Mouse (Mus musculus) G1E (cell line): ENCODE measurements around the gene Gpr107. TPM values are rescaled to one million over a fixed set of nuclear protein-coding genes. Genes with fewer than 3 reads are reported as not detected.

Experiments used
- ATAC-seq: 2 replicates; pipeline ENCODE4 v1.8.0; 2016; ENCODE audit warnings: mild to moderate bottlenecking; ENCODE audit not compliant: insufficient number of reproducible peaks, poor library complexity, low FRiP score, severe bottlenecking; ENCODE audit errors: extremely low read depth
- DNase-seq: peaks from one replicate; pipeline ENCODE4 v3.0.0; 2012; ENCODE audit warnings: low spot score
- H3K27me3 ChIP-seq: 2 replicates; pipeline ENCODE4 v1.6.1; 2012; ENCODE audit warnings: mild to moderate bottlenecking, low read length, inconsistent platforms; ENCODE audit not compliant: insufficient read depth
- H3K36me3 ChIP-seq: replicated peaks from 2 replicates; pipeline ENCODE3; 2012; ENCODE audit warnings: mild to moderate bottlenecking, inconsistent platforms
- H3K4me1 ChIP-seq: 2 replicates; pipeline ENCODE4 v1.6.1; 2012; ENCODE audit warnings: low read depth, low read length, inconsistent platforms, mixed read lengths; ENCODE audit not compliant: insufficient read depth
- H3K4me3 ChIP-seq: 2 replicates; pipeline ENCODE4 v1.5.1; 2012; ENCODE audit warnings: low read depth, mild to moderate bottlenecking, inconsistent platforms, low read length, moderate library complexity, mixed read lengths
- H3K9me3 ChIP-seq: replicated peaks from 2 replicates; pipeline ENCODE4 v1.6.1; 2012; ENCODE audit warnings: inconsistent platforms
- CTCF ChIP-seq: IDR thresholded peaks from 2 replicates; pipeline ENCODE4 v1.5.1; 2012; ENCODE audit warnings: low read depth, low read length, inconsistent platforms, mixed read lengths
- GATA1 ChIP-seq: IDR thresholded peaks from 2 replicates; pipeline ENCODE4 v1.6.1; 2012; ENCODE audit warnings: borderline replicate concordance, low read length, inconsistent platforms, mixed read lengths
- GATA2 ChIP-seq: IDR thresholded peaks from 2 replicates; pipeline ENCODE4 v1.6.1; 2012; ENCODE audit warnings: low read depth, low read length, inconsistent platforms, borderline replicate concordance
- POLR2AphosphoS5 ChIP-seq: IDR thresholded peaks from 2 replicates; pipeline ENCODE4 v1.6.1; 2012; ENCODE audit warnings: low read depth, low read length, inconsistent platforms; ENCODE audit not compliant: insufficient replicate concordance
- TAL1 ChIP-seq: conservative IDR thresholded peaks from 2 replicates; pipeline ENCODE4 v1.6.1; 2012; ENCODE audit warnings: low read depth, low read length, inconsistent platforms, mixed read lengths
- polyA plus RNA-seq: library from polyadenylated mRNA; stranded (reverse); fragments of >175 nt; gene quantifications from 2 replicates; pipeline ENCODE4 v1.2.3, GENCODE M21; 2012
- total RNA-seq, 2 experiments: library from RNA; stranded (forward) in 1 of 2; stranded (reverse) in 1 of 2; fragments of 200-1000 nt in 1 of 2; fragments of >200 nt in 1 of 2; fragmentation: Nextera tagmentation in 1 of 2; gene quantifications; 2 replicates each; pipeline ENCODE4 v1.2.3; 2014 to 2017

Gene Gpr107
- total and polyA plus RNA-seq, 3 experiments, result 6.7 to 74.9 (median 37.2) TPM

DNA sequence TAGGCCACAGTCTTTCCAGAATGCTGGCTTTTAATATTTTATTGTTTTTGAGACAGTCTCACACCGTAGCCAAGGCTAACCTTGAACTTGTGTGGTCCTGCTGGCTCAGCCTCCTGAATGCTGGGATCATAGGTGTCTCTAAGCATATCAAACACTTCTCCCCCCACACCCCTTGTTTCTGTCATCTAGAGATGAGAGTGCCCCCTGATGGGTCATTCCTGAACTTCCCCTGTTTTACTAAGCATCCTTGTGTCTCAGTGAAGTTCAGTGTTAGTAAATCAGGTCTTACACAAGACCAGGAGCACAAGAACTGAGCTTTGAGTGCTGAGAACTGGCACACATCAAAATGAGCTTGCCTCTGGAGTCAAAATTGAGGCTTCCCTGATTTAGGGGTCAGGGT, 31.7 kb downstream of the Gpr107 start:
- no peak for TF ChIP-seq POLR2AphosphoS5
- TF ChIP-seq GATA2, result no peak
- no peak for TF ChIP-seq TAL1
- TF ChIP-seq GATA1, result no peak
- Histone ChIP-seq H3K27me3 (no peaks in the 10 kb centered on the region), H3K36me3 (peaks cover 96% of the 10 kb centered on the region), H3K4me3 (no peak overlapping the region), H3K4me1 (0 out of 2 replicates have a peak, but pooled peaks cover 2% of the 10 kb centered on the region), H3K9me3 (no peaks in the 10 kb centered on the region)
- ATAC-seq, result no peak
- DNase-seq, result no peak

DNA sequence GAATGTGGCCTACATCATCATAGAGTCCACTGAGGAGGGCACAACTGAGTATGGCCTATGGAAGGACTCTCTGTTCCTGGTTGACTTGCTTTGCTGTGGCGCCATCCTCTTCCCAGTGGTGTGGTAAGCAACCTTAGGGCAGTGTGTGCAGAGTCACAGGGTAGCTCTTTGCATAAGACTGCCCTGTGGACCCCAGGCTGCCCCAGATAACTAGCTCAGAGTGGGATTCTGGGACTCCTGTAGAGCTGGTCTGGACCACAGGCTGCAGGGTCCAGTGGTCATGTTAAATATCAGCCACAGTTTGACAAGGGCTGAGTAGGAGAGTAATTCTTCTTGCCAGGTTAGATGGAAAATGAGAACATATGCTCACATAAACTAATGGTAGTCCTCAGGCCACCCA, 36.6 kb downstream of the Gpr107 start:
- Histone ChIP-seq H3K4me1 (no peaks in the 10 kb centered on the region), H3K36me3 (peaks cover 94% of the 10 kb centered on the region), H3K9me3 (no peaks in the 10 kb centered on the region), H3K27me3 (no peaks in the 10 kb centered on the region), H3K4me3 (no peak overlapping the region)
- ATAC-seq (no peak), DNase-seq (no peak)
- TF ChIP-seq POLR2AphosphoS5, result no peak
- no peak for TF ChIP-seq GATA2
- TF ChIP-seq CTCF, result no peak
- TF ChIP-seq TAL1, result no peak
- no peak for TF ChIP-seq GATA1

DNA sequence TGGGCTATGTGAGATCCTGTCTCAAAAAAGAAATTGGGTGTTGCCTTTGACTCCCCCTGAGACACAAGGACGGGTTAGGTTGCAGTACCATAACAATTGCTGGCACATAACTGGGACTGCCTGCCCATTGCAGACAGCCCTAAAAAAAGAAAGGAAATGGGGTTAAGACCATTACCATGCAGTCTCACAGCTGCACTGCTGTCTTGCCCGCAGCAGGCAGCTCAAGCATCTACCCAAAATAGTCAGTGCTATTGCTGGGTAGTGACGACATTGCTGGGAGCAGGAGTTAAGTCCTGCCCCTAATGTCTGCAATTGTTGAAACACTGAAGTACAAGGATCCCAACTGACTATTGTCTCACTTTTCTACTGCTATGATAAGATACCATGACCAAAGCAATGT, 37.5 kb downstream of the Gpr107 start:
- Histone ChIP-seq H3K36me3 (peaks cover 94% of the 10 kb centered on the region), H3K27me3 (no peaks in the 10 kb centered on the region), H3K4me3 (no peak overlapping the region), H3K9me3 (no peaks in the 10 kb centered on the region), H3K4me1 (no peaks in the 10 kb centered on the region)
- DNase-seq (no peak), ATAC-seq (no peak)
- no peak for TF ChIP-seq CTCF
- TF ChIP-seq TAL1, result no peak
- no peak for TF ChIP-seq GATA2
- TF ChIP-seq POLR2AphosphoS5, result no peak
- TF ChIP-seq GATA1, result no peak

DNA sequence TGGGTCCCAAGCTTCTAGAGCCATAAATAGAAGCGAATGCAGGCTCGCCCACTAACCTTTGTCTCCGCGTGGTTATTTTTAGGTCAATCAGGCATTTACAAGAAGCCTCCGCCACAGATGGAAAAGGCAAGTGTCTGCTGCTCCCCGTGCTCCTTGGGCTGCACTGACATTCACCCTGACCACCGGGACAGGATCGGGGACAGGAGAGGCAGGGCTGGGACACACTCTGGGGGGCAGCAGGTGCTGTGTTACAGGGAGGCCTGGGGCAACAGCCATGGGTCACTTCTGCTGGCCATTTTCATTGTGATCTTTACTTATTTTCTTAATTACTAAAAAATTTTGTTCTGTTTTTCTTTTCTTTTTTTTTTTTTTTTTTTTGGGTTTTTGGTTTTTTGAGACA, 39.6 kb downstream of the Gpr107 start:
- TF ChIP-seq GATA2, result no peak
- no peak for TF ChIP-seq CTCF
- no peak for TF ChIP-seq GATA1
- TF ChIP-seq TAL1, result no peak
- no peak for TF ChIP-seq POLR2AphosphoS5
- no peak overlapping the region for H3K4me3 ChIP-seq
- ATAC-seq (no peak), DNase-seq (no peak)
- H3K36me3 ChIP-seq, result peaks cover 94% of the 10 kb centered on the region
- H3K27me3 ChIP-seq, result no peaks in the 10 kb centered on the region
- H3K9me3 ChIP-seq, result no peaks in the 10 kb centered on the region
- no peaks in the 10 kb centered on the region for H3K4me1 ChIP-seq

DNA sequence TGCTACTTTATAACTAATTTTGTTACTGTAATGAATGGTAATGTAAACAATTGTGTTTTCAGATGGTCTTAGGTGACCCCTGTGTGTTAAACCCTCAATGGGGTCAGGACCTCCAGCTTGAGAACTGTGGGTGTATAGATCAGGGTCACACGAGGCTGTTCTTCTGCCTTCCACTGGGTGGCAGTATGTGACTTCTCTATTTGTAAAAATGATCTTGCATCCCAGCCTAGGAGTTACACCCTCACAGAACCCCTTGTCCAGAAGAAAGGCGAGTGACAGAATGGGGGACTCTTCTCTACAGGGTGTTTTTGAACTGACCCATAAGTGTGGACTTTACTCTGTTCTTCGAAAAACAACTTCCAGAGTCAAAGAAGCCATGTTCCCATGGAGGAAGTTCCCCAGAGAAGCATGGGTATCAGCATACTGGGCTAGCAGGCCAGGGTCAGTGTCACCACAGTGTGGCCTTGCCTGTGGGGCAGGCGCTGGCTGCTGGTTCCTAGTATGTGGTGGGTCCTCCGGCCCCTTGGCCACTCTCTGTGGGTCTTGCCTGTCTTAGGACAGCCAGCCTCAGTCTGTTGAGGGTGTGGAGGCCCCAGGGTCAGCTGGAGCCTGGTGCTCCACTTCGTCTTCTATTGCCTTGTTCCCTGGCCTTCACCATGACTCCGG, 42.4 kb downstream of the Gpr107 start:
- DNase-seq (peak; percentile 59), ATAC-seq (no peak)
- H3K27me3 ChIP-seq, result no peaks in the 10 kb centered on the region
- H3K9me3 ChIP-seq, result no peaks in the 10 kb centered on the region
- no peaks in the 10 kb centered on the region for H3K4me1 ChIP-seq
- peak; percentile 42; the same call in 1 of the 2 replicates for TF ChIP-seq CTCF
- TF ChIP-seq GATA1, result no peak
- TF ChIP-seq GATA2, result no peak
- no peak overlapping the region for H3K4me3 ChIP-seq
- H3K36me3 ChIP-seq, result peaks cover 94% of the 10 kb centered on the region

DNA sequence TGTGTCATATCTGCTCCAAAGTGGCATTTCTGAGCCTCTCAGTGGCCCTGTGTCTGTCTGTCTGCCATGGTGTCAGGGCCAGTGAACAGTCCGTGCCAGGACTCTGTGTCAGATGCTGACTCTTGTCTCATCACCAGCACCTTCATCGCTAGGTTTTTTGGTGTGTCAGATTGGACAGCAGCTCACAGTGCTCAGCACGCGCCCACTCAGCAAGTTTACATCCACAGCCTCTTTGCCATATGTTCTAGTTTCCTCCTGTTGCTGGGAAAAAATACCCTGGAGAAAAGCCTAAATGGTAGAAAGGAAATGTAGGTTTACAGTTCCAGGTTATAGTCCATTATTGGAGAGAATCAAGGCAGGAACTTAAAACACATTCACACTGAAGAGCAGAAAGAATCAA, 46.5 kb downstream of the Gpr107 start:
- Histone ChIP-seq H3K4me1 (no peaks in the 10 kb centered on the region), H3K27me3 (no peaks in the 10 kb centered on the region), H3K9me3 (no peaks in the 10 kb centered on the region), H3K36me3 (peaks cover 93% of the 10 kb centered on the region), H3K4me3 (no peak overlapping the region)
- DNase-seq (no peak), ATAC-seq (no peak)
- TF ChIP-seq GATA1 (no peak), TAL1 (no peak), CTCF (no peak)

DNA sequence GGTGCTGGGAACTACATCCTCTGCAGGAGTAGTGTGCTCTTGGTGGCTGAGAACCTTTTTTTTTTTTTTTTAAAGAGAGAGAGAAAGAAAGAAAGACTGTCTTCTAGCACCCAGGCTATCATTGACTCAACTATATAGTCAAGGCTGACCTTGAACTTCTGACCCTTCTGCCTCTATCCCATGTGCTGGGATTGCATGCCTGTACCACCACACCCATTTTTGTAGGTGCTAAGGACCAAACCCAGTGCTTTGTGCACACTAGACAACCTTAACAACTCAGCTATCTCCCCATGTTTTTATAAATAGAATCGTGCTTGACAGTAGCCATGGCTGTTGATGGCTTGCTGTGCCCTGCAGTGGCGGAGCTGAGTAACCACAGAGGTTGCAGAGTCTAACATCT, 47.9 kb downstream of the Gpr107 start:
- Histone ChIP-seq H3K9me3 (no peaks in the 10 kb centered on the region), H3K4me3 (no peak overlapping the region), H3K4me1 (no peaks in the 10 kb centered on the region), H3K27me3 (no peaks in the 10 kb centered on the region), H3K36me3 (peaks cover 93% of the 10 kb centered on the region)
- ATAC-seq, result no peak
- no peak for TF ChIP-seq GATA2
- no peak for TF ChIP-seq POLR2AphosphoS5
- TF ChIP-seq TAL1, result no peak
- no peak for TF ChIP-seq CTCF
- no peak for TF ChIP-seq GATA1
- DNase-seq, result no peak
